Mouse (Mus musculus) adrenal gland, adult 2 months (tissue): Measurements from ENCODE around the gene Wipi2. TPM values are rescaled to one million over a fixed set of nuclear protein-coding genes. Genes with fewer than 3 reads are reported as not detected.

Experiments
- DNase-seq: peaks from one replicate; pipeline ENCODE4 v3.0.0; 2021
- polyA plus RNA-seq: library from polyadenylated mRNA; depleted of rRNA; stranded (reverse); fragments of >200 nt; gene quantifications from 2 replicates; pipeline ENCODE4 v1.2.3, GENCODE M21; 2012
- total RNA-seq, 2 experiments: library from RNA; stranded (reverse); gene quantifications; 2 replicates each; pipeline ENCODE4 v1.2.3; 2021

Wipi2 gene
- total and polyA plus RNA-seq, 3 experiments = 58.0 to 108 (median 90.9) TPM

DNA sequence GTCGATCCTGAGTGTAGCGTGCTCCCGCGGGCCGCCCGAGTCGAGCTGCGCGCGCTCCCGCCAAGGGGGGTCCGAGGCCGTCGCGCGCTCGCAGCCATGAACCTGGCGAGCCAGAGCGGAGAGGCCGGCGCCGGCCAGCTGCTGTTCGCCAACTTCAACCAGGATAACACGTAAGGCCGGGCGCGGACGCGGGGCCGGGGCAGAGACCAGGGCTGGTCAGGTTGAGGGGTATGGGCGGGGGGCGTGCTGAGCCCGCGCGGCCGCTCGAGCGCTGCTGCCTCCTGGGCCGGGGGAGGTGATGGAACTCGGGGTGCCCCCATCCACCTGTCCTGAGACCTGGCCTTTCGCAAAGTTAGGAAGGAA is 2.1 kb downstream of the Wipi2 start:
- no peak for DNase-seq

DNA sequence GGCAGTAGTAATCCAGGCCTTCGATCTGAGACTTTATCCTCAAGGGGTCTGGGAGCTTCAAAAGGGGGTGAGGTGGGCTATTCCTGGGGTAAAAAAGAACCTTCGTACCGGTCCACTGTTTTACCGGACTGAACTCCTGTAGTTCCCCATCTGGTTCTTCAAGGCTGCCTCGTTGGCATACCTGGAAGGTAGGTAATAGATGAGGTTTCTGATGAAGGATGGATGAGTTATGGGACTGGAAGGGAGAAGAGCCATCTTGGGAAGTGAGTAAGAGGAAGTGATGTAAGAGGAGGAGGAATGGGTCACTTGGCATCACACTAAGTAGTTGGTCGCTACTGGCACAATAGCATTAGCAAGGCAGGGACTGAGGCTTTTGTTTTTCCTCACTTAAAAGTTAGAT is 2.7 kb downstream of the Wipi2 start:
- DNase-seq = peak; percentile 40

- DNase-seq = no peak
Measured at GRCm38 (mm10) chr5:142637823-142638222, 10.3 kb downstream of the Wipi2 start.

DNA sequence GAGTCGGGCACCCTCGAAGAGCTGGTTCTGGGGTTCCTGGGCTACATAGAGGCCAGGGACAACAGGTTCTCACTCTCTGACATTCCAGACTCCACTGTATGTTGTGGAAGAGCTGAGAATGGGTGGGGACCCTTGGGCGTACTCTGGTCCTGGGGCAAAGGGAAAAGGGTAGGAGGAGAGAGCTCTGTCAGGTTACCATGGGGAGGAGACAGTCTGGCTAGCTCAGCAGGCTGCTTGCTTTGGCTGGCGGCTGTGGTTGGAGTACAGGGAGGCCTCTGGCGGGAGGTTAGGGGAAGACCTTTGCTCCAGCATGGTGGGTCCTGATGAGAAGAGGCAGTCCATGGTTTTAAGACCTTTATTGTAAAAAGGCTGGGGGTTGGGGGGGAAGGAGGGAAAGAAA is 12.6 kb downstream of the Wipi2 start:
- DNase-seq = no peak

DNA sequence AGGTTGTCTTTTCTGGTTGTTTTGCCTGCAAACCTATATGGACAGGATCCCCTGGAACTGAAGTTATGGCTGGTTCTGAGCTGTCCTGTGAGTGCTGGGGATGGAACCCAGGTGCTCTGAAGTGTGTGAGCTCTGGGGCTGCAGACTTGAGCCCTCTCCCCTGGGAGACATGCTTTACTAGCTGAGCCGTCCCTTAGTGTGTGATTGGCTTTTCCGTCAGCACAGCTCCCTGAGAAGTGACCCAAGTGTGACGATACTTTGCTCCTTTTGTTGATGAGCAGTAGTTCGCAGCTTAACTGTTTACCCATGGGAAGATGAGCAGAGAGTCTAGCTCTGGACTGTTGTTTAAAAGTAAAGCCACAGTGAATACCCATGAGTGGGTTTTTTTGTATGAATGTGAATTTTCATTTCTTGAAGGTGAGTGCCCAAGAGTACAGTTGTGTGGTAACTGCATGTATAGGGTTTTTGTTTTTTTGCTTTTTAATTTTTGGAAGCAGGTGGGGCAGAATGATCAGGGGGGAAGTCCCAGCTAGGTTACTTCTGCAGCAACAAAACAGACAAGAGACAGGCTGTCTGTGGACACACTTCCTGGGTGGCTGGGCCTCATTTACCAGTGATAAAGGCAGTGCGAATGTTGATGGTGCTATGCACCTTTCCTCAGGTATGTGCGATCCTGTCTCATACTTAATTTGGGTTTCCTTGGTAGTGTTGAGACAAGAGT is 14.0 kb downstream of the Wipi2 start:
- DNase-seq = no peak

GRCm38 (mm10) chr5:142648162-142648561 is 20.7 kb downstream of the Wipi2 start:
- no peak for DNase-seq

GRCm38 (mm10) chr5:142649460-142650050 is 22.1 kb downstream of the Wipi2 start:
- DNase-seq = no peak

- no peak for DNase-seq
Measured at GRCm38 (mm10) chr5:142650390-142650789, 22.9 kb downstream of the Wipi2 start.

DNA sequence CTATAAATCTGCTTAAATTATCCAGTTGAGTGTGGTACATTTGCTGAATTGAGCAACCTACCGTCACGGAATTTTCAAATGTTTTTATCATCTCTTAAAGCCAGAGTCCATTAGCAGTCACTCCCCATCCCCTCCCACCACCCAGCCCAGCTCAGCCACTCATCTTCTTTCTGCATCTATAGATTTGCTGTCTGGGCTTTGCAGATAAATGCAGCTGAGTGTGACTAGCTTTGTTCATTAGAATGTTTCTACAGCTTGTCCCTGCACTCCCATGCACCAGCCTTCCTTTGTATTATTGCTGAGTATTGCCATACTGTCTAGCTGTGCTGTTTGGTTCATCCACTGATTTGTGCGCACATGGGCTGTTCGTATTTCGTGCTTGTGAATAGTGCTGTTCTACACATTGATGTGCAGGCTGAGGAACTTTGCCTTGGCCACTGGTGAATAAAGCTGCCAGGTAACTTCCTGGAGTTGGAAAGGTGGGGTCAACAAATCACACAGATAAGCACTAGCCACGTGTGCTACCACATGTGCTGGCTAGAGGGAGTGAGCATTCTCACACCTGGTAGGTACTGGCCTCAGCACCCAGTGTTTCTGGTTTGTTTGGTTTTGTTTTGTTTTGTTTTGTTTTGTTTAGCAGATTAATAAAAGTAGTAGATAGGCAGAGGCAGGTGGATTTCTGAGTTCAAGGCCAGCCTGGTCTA is 23.4 kb downstream of the Wipi2 start:
- DNase-seq = no peak

- DNase-seq = no peak
Measured at GRCm38 (mm10) chr5:142652266-142652665, 24.8 kb downstream of the Wipi2 start.

- DNase-seq = no peak
Measured at GRCm38 (mm10) chr5:142660656-142661434, 33.3 kb downstream of the Wipi2 start.

GRCm38 (mm10) chr5:142667921-142668320 is 40.4 kb downstream of the Wipi2 start:
- DNase-seq = no peak

- no peak for DNase-seq
Measured at GRCm38 (mm10) chr5:142668556-142669263, 41.2 kb downstream of the Wipi2 start.

GRCm38 (mm10) chr5:142669726-142670125 is 42.2 kb downstream of the Wipi2 start:
- DNase-seq = no peak

- peak; percentile 43 for DNase-seq
Measured at GRCm38 (mm10) chr5:142673082-142673481, 45.6 kb downstream of the Wipi2 start.

DNA sequence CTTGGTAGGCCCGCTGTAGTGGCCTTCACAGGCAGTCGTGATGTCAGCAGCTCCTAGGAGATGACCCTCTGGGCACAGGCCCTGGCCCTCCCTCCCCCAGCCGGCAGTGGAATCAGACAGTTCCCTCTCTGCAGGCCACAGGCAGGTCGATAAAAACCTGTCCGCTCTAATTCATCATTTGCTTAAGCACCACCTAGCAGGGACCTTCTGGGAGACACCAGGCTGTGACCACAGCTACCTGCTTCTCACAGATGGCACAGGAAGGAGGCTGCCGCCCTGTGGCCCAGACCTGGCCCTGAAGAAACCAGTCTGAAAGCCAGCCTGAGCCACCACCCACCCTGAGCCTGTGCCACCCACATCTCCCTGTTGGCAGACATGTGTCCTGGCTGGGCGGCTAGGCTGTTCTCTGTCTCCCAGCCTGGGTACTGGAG is 50.7 kb downstream of the Wipi2 start:
- peak; percentile 91 for DNase-seq

DNA sequence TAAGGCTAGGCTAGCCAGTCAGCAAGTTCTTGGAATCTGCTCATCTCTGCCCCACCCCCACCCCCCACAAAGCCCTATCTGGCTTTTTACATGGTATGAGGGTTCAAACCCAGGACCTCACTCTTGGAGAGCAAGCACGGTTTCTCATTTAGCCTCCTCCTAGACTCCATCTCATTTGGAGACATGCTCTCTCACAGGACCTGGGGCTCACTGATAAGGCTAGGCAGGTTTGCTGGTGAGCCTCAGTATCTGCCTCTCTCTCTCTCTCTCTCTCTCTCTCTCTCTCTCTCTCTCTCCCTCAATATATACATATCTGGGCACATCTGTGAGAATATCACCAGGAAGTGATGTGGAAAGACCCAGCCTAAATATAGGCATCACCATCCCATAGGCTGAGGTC is 51.6 kb downstream of the Wipi2 start:
- no peak for DNase-seq

DNA sequence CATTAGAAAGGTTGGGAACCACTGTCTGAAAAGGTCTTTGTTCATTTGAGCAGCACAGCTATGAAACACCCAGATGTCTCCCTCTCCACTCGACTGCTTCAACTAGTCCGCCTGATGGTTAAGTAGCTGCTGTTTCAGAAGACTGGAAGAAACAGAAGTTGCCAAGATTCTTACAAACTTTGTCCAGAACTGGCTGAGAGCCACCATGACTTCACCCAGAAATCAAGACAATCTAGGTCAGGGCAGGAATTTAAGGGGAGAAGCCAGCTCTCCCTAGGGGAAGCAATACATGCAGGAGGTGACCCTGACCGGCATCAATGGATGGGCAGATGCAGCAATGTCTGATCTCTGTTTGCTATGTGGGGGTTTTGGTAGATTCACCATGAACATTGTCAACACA is 54.4 kb downstream of the Wipi2 start:
- DNase-seq = peak; percentile 72

- no peak for DNase-seq
Measured at GRCm38 (mm10) chr5:142682529-142682928, 55.0 kb downstream of the Wipi2 start.

DNA sequence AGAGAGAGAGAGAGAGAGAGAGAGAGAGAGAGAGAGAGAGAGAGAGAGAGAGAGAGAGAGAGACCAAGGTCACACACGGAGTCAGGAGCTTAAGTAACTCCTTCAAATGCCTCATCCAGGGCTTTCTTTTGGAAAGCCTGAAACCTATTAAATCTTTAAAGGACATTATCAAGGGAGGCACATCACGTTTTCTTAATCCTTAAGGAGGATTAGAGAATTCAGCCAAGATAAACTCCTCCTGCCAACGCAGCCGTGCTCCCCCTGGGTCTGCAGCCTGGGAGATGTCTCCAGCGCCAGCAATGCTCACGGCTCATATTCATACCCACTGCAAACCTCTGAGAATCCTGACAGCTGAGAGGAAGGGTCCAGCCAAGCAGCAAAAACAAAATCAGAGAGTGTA is 61.4 kb downstream of the Wipi2 start:
- DNase-seq = no peak

- no peak for DNase-seq
Measured at GRCm38 (mm10) chr5:142690343-142690742, 62.8 kb downstream of the Wipi2 start.

DNA sequence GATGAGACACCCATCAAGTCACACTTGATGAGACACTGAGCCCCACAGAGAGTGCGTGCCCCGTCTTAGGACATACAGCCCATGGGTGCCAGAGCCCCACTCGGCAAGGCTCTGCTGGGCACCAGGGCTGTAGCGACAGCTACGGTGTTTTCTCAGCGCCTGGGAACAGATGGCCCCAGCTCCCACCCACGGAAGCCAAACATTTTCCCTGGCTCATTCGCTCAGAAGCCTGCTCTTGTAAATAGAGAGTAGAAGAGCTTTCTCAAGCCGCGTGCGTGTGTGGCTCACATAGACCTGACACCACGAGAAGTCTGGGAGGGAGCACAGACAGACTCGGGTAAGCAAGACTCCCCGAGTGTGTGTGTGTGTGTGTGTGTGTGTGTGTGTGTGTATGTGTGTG is 64.8 kb downstream of the Wipi2 start, which contains the start of gene Slc29a4:
TSS of gene Slc29a4 (plus strand) at position 265 of the 400 bp plus-strand sequence.
- DNase-seq = no peak
